Mouse (Mus musculus): ENCODE data around the gene Dtl. TPM values are rescaled to one million over a fixed set of nuclear protein-coding genes. Genes with fewer than 3 reads are reported as not detected.
"Not testable (repeated sequence)": the region's sequence is repeated elsewhere in the genome, so short reads cannot be mapped to it uniquely, and the experiment has no call there.

Gene Dtl
- polyA plus RNA-seq, 1 experiment from 2014 or later = 37.6 TPM

- no peaks in the 10 kb centered on the region for H3K36me3 ChIP-seq (ENCODE audit: control insufficient read depth, insufficient read depth, low read length)
- H3K9ac ChIP-seq (ENCODE audit: low read depth, low read length) = no peak overlapping the region
- no peak overlapping the region for H3K4me3 ChIP-seq (ENCODE audit: low read depth, low read length)
- H3K9me3 ChIP-seq (ENCODE audit: control insufficient read depth, low read length) = no peaks in the 10 kb centered on the region
- H3K27me3 ChIP-seq (replicated peaks; ENCODE audit: control insufficient read depth, insufficient read depth, low read length) = no peaks in the 10 kb centered on the region
- DNase-seq (ENCODE audit: low spot score) (no peak), ATAC-seq (ENCODE audit: low read depth) (no peak)
- WGBS = 83% methylated on average over 10 of the region's 10 CpGs
- no peak overlapping the region for H3K27ac ChIP-seq (replicated peaks; ENCODE audit: low read depth, low read length)
- H3K4me2 ChIP-seq (ENCODE audit: low read depth, low read length) = no peak overlapping the region
- H3K4me1 ChIP-seq (ENCODE audit: control insufficient read depth, insufficient read depth, low read length) = no peaks in the 10 kb centered on the region
Measured at GRCm38 (mm10) chr1:191520669-191521068, 54.7 kb downstream of the Dtl start.

DNA sequence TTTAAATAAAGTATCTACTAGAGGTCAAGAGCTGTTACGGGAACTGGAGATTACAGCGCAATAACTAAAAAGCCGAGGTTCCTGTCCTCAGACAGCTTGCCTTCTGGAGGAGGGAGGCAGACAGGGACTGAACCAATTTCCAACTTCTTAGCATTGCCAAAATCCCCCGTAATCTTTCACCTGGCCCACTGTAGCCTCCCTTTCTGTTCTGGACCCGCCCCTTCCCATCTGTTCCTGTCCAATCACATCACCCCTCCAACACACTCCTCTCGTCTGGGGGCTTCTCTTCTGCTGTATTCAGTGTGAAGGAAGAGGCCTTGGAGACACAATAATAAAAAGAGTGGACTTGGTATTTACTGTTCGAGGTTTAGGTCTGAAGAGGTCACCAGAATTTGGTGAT, 55.1 kb downstream of the Dtl start:
- Histone ChIP-seq H3K36me3 (ENCODE audit: control insufficient read depth, insufficient read depth, low read length) (no peaks in the 10 kb centered on the region), H3K27me3 (replicated peaks; ENCODE audit: control insufficient read depth, insufficient read depth, low read length) (no peaks in the 10 kb centered on the region), H3K4me3 (ENCODE audit: low read depth, low read length) (no peak overlapping the region), H3K9me3 (ENCODE audit: control insufficient read depth, low read length) (no peaks in the 10 kb centered on the region), H3K4me1 (ENCODE audit: control insufficient read depth, insufficient read depth, low read length) (no peaks in the 10 kb centered on the region), H3K27ac (replicated peaks; ENCODE audit: low read depth, low read length) (no peak overlapping the region), H3K9ac (ENCODE audit: low read depth, low read length) (no peak overlapping the region), H3K4me2 (ENCODE audit: low read depth, low read length) (no peak overlapping the region)
- 80% methylated on average over 7 of the region's 7 CpGs for WGBS
- DNase-seq (ENCODE audit: low spot score) (no peak), ATAC-seq (ENCODE audit: low read depth) (no peak)

- Histone ChIP-seq H3K9ac (ENCODE audit: low read depth, low read length) (no peak overlapping the region), H3K27ac (replicated peaks; ENCODE audit: low read depth, low read length) (no peak overlapping the region), H3K36me3 (ENCODE audit: control insufficient read depth, insufficient read depth, low read length) (no peaks in the 10 kb centered on the region), H3K4me3 (ENCODE audit: low read depth, low read length) (no peak overlapping the region), H3K27me3 (replicated peaks; ENCODE audit: control insufficient read depth, insufficient read depth, low read length) (no peaks in the 10 kb centered on the region), H3K4me2 (ENCODE audit: low read depth, low read length) (no peak overlapping the region), H3K9me3 (ENCODE audit: control insufficient read depth, low read length) (no peaks in the 10 kb centered on the region), H3K4me1 (ENCODE audit: control insufficient read depth, insufficient read depth, low read length) (no peaks in the 10 kb centered on the region)
- DNase-seq (ENCODE audit: low spot score) (no peak), ATAC-seq (ENCODE audit: low read depth) (no peak)
- WGBS = 85% methylated on average over 4 of the region's 4 CpGs
Measured at GRCm38 (mm10) chr1:191519329-191520066, 55.8 kb downstream of the Dtl start.

GRCm38 (mm10) chr1:191518911-191519310, 56.4 kb downstream of the Dtl start:
- Histone ChIP-seq H3K36me3 (ENCODE audit: control insufficient read depth, insufficient read depth, low read length) (no peaks in the 10 kb centered on the region), H3K9ac (ENCODE audit: low read depth, low read length) (no peak overlapping the region), H3K4me2 (ENCODE audit: low read depth, low read length) (no peak overlapping the region), H3K9me3 (ENCODE audit: control insufficient read depth, low read length) (no peaks in the 10 kb centered on the region), H3K4me1 (ENCODE audit: control insufficient read depth, insufficient read depth, low read length) (no peaks in the 10 kb centered on the region), H3K27ac (replicated peaks; ENCODE audit: low read depth, low read length) (no peak overlapping the region), H3K4me3 (ENCODE audit: low read depth, low read length) (no peak overlapping the region), H3K27me3 (replicated peaks; ENCODE audit: control insufficient read depth, insufficient read depth, low read length) (no peaks in the 10 kb centered on the region)
- WGBS = 87% methylated on average over 4 of the region's 4 CpGs
- ATAC-seq (ENCODE audit: low read depth) = no peak
- no peak for DNase-seq (ENCODE audit: low spot score)

DNA sequence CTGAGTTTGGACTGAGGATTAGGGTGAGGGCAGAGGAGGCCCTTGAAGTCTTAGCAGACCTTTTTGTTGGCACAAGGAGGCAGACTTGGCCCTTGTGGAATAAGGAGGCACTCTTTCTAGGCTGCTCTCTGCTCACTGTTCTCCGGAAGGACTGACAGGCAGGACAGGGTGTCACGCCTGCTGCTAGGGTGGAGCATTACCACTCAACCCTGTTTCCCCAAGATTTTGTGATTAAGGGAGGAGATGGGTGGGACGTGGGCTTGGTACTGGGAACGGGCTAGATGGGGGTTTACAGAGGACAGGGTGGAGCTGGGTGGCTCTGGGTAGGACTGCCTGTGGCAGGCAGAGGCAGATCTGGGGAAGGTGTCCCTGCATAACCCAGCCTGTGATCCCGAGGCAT, 57.4 kb downstream of the Dtl start:
- no peaks in the 10 kb centered on the region for H3K9me3 ChIP-seq (ENCODE audit: control insufficient read depth, low read length)
- no peak overlapping the region for H3K27ac ChIP-seq (replicated peaks; ENCODE audit: low read depth, low read length)
- H3K4me1 ChIP-seq (ENCODE audit: control insufficient read depth, insufficient read depth, low read length) = no peaks in the 10 kb centered on the region
- H3K9ac ChIP-seq (ENCODE audit: low read depth, low read length) = no peak overlapping the region
- H3K27me3 ChIP-seq (replicated peaks; ENCODE audit: control insufficient read depth, insufficient read depth, low read length) = no peaks in the 10 kb centered on the region
- H3K4me3 ChIP-seq (ENCODE audit: low read depth, low read length) = no peak overlapping the region
- H3K36me3 ChIP-seq (ENCODE audit: control insufficient read depth, insufficient read depth, low read length) = no peaks in the 10 kb centered on the region
- ATAC-seq (ENCODE audit: low read depth) = no peak
- WGBS = 71% methylated on average over 5 of the region's 5 CpGs
- no peak for DNase-seq (ENCODE audit: low spot score)
- no peak overlapping the region for H3K4me2 ChIP-seq (ENCODE audit: low read depth, low read length)

- no peaks in the 10 kb centered on the region for H3K9me3 ChIP-seq (ENCODE audit: control insufficient read depth, low read length)
- ATAC-seq (ENCODE audit: low read depth) = no peak
- H3K27ac ChIP-seq (replicated peaks; ENCODE audit: low read depth, low read length) = no peak overlapping the region
- 47% methylated on average over 3 of the region's 3 CpGs for WGBS
- no peak overlapping the region for H3K4me3 ChIP-seq (ENCODE audit: low read depth, low read length)
- H3K36me3 ChIP-seq (ENCODE audit: control insufficient read depth, insufficient read depth, low read length) = no peaks in the 10 kb centered on the region
- no peak overlapping the region for H3K4me2 ChIP-seq (ENCODE audit: low read depth, low read length)
- H3K27me3 ChIP-seq (replicated peaks; ENCODE audit: control insufficient read depth, insufficient read depth, low read length) = no peaks in the 10 kb centered on the region
- no peak overlapping the region for H3K9ac ChIP-seq (ENCODE audit: low read depth, low read length)
- no peak for DNase-seq (ENCODE audit: low spot score)
- H3K4me1 ChIP-seq (ENCODE audit: control insufficient read depth, insufficient read depth, low read length) = no peaks in the 10 kb centered on the region
Measured at GRCm38 (mm10) chr1:191517056-191517455, 58.3 kb downstream of the Dtl start.

DNA sequence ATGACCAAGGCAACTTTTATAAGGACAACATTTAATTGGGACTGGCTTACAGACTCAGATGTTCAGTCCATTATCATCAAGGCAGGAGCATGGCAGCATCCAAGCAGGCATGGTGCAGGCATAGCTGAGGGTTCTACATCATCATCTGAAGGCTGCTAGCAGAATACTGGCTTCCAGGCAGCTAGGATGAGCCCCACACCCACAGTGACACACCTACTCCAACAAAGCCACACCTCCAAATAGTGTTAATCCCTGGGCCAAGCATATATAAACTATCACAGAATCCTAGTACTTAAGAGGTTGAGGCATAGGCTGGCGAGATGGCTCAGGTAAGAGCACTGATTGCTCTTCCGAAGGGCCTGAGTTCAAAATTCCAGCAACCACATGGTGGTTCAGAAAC, 59.0 kb downstream of the Dtl start:
- not testable (repeated sequence) for H3K36me3 ChIP-seq (ENCODE audit: control insufficient read depth, insufficient read depth, low read length); H3K9me3 ChIP-seq (ENCODE audit: control insufficient read depth, low read length); H3K9ac ChIP-seq (ENCODE audit: low read depth, low read length); H3K4me2 ChIP-seq (ENCODE audit: low read depth, low read length); ATAC-seq (ENCODE audit: low read depth); H3K4me3 ChIP-seq (ENCODE audit: low read depth, low read length); DNase-seq (ENCODE audit: low spot score); H3K27me3 ChIP-seq (replicated peaks; ENCODE audit: control insufficient read depth, insufficient read depth, low read length); H3K27ac ChIP-seq (replicated peaks; ENCODE audit: low read depth, low read length); H3K4me1 ChIP-seq (ENCODE audit: control insufficient read depth, insufficient read depth, low read length)
- 92% methylated on average over 2 of the region's 2 CpGs for WGBS

GRCm38 (mm10) chr1:191513195-191513594, 62.1 kb downstream of the Dtl start:
- ATAC-seq (ENCODE audit: low read depth) (no peak), DNase-seq (ENCODE audit: low spot score) (no peak)
- no peaks in the 10 kb centered on the region for H3K9me3 ChIP-seq (ENCODE audit: control insufficient read depth, low read length)
- H3K9ac ChIP-seq (ENCODE audit: low read depth, low read length) = no peak overlapping the region
- no peaks in the 10 kb centered on the region for H3K36me3 ChIP-seq (ENCODE audit: control insufficient read depth, insufficient read depth, low read length)
- H3K27me3 ChIP-seq (replicated peaks; ENCODE audit: control insufficient read depth, insufficient read depth, low read length) = no peaks in the 10 kb centered on the region
- H3K4me3 ChIP-seq (ENCODE audit: low read depth, low read length) = no peak overlapping the region
- no peak overlapping the region for H3K4me2 ChIP-seq (ENCODE audit: low read depth, low read length)
- 91% methylated on average over 4 of the region's 4 CpGs for WGBS
- no peak overlapping the region for H3K27ac ChIP-seq (replicated peaks; ENCODE audit: low read depth, low read length)
- H3K4me1 ChIP-seq (ENCODE audit: control insufficient read depth, insufficient read depth, low read length) = no peaks in the 10 kb centered on the region

DNA sequence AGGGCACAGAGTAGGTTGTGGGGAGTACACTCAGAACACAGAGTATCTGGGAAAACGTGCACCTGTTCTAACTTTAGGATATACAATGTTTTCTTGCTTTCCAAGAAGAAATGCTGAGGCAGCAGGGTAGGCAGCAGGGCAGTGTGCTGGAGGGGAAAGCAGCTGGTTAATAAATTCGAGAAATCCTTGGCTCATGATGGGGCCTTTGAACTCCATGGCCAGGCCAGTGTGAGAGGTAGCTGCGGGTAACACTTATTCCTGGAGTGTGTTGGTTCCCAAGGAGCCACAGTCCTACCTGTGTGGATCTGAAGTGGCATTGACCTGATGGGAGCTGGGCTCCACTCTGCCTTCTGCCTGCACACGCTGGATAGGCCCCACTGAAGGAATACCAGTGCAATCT, 63.0 kb downstream of the Dtl start:
- ATAC-seq (ENCODE audit: low read depth) (no peak), DNase-seq (ENCODE audit: low spot score) (no peak)
- Histone ChIP-seq H3K9ac (ENCODE audit: low read depth, low read length) (no peak overlapping the region), H3K4me1 (ENCODE audit: control insufficient read depth, insufficient read depth, low read length) (no peaks in the 10 kb centered on the region), H3K27me3 (replicated peaks; ENCODE audit: control insufficient read depth, insufficient read depth, low read length) (no peaks in the 10 kb centered on the region), H3K27ac (replicated peaks; ENCODE audit: low read depth, low read length) (no peak overlapping the region), H3K36me3 (ENCODE audit: control insufficient read depth, insufficient read depth, low read length) (no peaks in the 10 kb centered on the region), H3K4me3 (ENCODE audit: low read depth, low read length) (no peak overlapping the region), H3K9me3 (ENCODE audit: control insufficient read depth, low read length) (no peaks in the 10 kb centered on the region), H3K4me2 (ENCODE audit: low read depth, low read length) (no peak overlapping the region)
- WGBS = 79% methylated on average over 4 of the region's 4 CpGs

Measured in embryonic facial prominence, embryonic 14.5 days (tissue).